Mouse (Mus musculus): Measurements from ENCODE around the gene Ern1.
"Not testable (repeated sequence)": the region's sequence is repeated elsewhere in the genome, so short reads cannot be mapped to it uniquely, and the experiment has no call there.

The Ern1 gene

GRCm38 (mm10) chr11:106502631-106503424 is 15.2 kb upstream of the Ern1 start:
- no peak for DNase-seq (ENCODE audit: low read depth)

GRCm38 (mm10) chr11:106502159-106502505 is 14.5 kb upstream of the Ern1 start:
- DNase-seq (ENCODE audit: low read depth): no peak

GRCm38 (mm10) chr11:106501308-106502158 is 13.9 kb upstream of the Ern1 start:
- DNase-seq (ENCODE audit: low read depth): no peak

- peak; percentile 97 for DNase-seq (ENCODE audit: low read depth)
These were observed 13.0 kb upstream of the Ern1 start for GRCm38 (mm10) chr11:106500393-106501307.

GRCm38 (mm10) chr11:106498739-106499379 is 11.2 kb upstream of the Ern1 start:
- no peak for DNase-seq (ENCODE audit: low read depth)

GRCm38 (mm10) chr11:106497926-106498325 is 10.3 kb upstream of the Ern1 start:
- no peak for DNase-seq (ENCODE audit: low read depth)

GRCm38 (mm10) chr11:106497009-106497408 is 9.4 kb upstream of the Ern1 start:
- DNase-seq (ENCODE audit: low read depth): not testable (repeated sequence)

- DNase-seq (ENCODE audit: low read depth): no peak
These were observed 5.5 kb upstream of the Ern1 start for GRCm38 (mm10) chr11:106492984-106493669.

GRCm38 (mm10) chr11:106491393-106491792 is 3.7 kb upstream of the Ern1 start:
- peak; percentile 91 for DNase-seq (ENCODE audit: low read depth)

- DNase-seq (ENCODE audit: low read depth): not testable (repeated sequence)
These were observed 2.9 kb upstream of the Ern1 start for GRCm38 (mm10) chr11:106490600-106490999.

GRCm38 (mm10) chr11:106490057-106490456 is 2.4 kb upstream of the Ern1 start:
- no peak for DNase-seq (ENCODE audit: low read depth)

GRCm38 (mm10) chr11:106489036-106489693 is 1.5 kb upstream of the Ern1 start:
- DNase-seq (ENCODE audit: low read depth): no peak

- DNase-seq (ENCODE audit: low read depth): no peak
These were observed 492 bp upstream of the Ern1 start for GRCm38 (mm10) chr11:106488126-106488561.

GRCm38 (mm10) chr11:106486866-106487732 is 553 bp downstream of the Ern1 start:
- peak; percentile 58 for DNase-seq (ENCODE audit: low read depth)

GRCm38 (mm10) chr11:106486042-106486865 is 1.4 kb downstream of the Ern1 start:
- peak; percentile 51 for DNase-seq (ENCODE audit: low read depth)

- peak; percentile 33 for DNase-seq (ENCODE audit: low read depth)
These were observed 2.0 kb downstream of the Ern1 start for GRCm38 (mm10) chr11:106485611-106486010.

- no peak for DNase-seq (ENCODE audit: low read depth)
These were observed 2.8 kb downstream of the Ern1 start for GRCm38 (mm10) chr11:106484875-106485274.

- no peak for DNase-seq (ENCODE audit: low read depth)
These were observed 4.8 kb downstream of the Ern1 start for GRCm38 (mm10) chr11:106482867-106483266.
